Comparison of ENCODE assay signal across 9 mouse cellular contexts in genomic region chr1:33721020-33721419, GRCm38 (mm10). TPM values are rescaled to one million over a fixed set of nuclear protein-coding genes. Genes with fewer than 3 reads are reported as not detected.
DNase-seq lines count a peak whose midpoint lies in the region; ATAC-seq lines count a peak whose summit lies in the region.
"Had no signal": no experiment of that assay in that cellular context is flagged by ENCODE, and none has a peak within 500 bp of the region (broad histone marks: within the 10 kb centered on the region; RNA-seq: fewer than 3 reads in every experiment).

No protein-coding gene starts in this region.

- peaks cover 22% of the 10 kb centered on the region for H3K4me1 ChIP-seq in erythroblast, embryonic 14.5 days (ENCODE audit: control insufficient read depth)
- peaks cover 10% of the 10 kb centered on the region for H3K4me1 ChIP-seq in forebrain, embryonic 13.5 days
- H3K4me1 ChIP-seq in liver, embryonic 13.5 days (replicated peaks): peaks cover 16% of the 10 kb centered on the region

- peak overlapping the region; percentile 59 for H3K4me2 ChIP-seq in forebrain, embryonic 13.5 days
- H3K4me2 ChIP-seq in liver, embryonic 13.5 days: peak overlapping the region; percentile 79

- H3K4me3 ChIP-seq in erythroblast, embryonic 14.5 days (replicated peaks): peak overlapping the region; percentile 92
- H3K4me3 ChIP-seq in forebrain, embryonic 13.5 days: peak overlapping the region; percentile 72
- H3K4me3 ChIP-seq in liver, embryonic 13.5 days (replicated peaks): peak overlapping the region; percentile 80

- peaks cover 19% of the 10 kb centered on the region for H3K27me3 ChIP-seq in erythroblast, embryonic 14.5 days (ENCODE audit: control insufficient read depth)
- H3K27me3 ChIP-seq in forebrain, embryonic 13.5 days: no peaks in the 10 kb centered on the region
- no peaks in the 10 kb centered on the region for H3K27me3 ChIP-seq in liver, embryonic 13.5 days

- 68% methylated on average over 7 of the region's 7 CpGs for WGBS in forebrain, embryonic 13.5 days
- 79% methylated on average over 7 of the region's 7 CpGs for WGBS in liver, embryonic 13.5 days (ENCODE audit: insufficient replicate concordance)

- peak; percentile 12 for DNase-seq in A20 (ENCODE audit: low read depth, low spot score)
- no peak for DNase-seq in liver, embryonic 13.5 days
- no peak for DNase-seq in right cerebral cortex, adult 18-20 months
- DNase-seq in gastrocnemius, adult 18-20 months (ENCODE audit: low spot score): no peak
- DNase-seq: lung, postnatal 10 days had no signal

- ATAC-seq in erythroblast, adult 5-6 weeks (replicated peaks; ENCODE audit: low FRiP score, poor library complexity, severe bottlenecking): no peak
- ATAC-seq in forebrain, embryonic 13.5 days: no peak
- ATAC-seq in liver, embryonic 13.5 days (ENCODE audit: low read depth): no peak
- no peak for ATAC-seq in monocyte, adult 5-6 weeks (replicated peaks; ENCODE audit: insufficient number of reproducible peaks, low FRiP score, low TSS enrichment, poor library complexity, severe bottlenecking)

- H3K9ac ChIP-seq in forebrain, embryonic 13.5 days: peak overlapping the region; percentile 57
- H3K9ac ChIP-seq in liver, embryonic 13.5 days: no peak overlapping the region; the same call in 1 of the 2 replicates

- no peak overlapping the region for H3K27ac ChIP-seq in forebrain, embryonic 13.5 days
- no peak overlapping the region for H3K27ac ChIP-seq in liver, embryonic 13.5 days

- peaks cover 35% of the 10 kb centered on the region for H3K36me3 ChIP-seq in erythroblast, embryonic 14.5 days (ENCODE audit: control insufficient read depth)
- H3K36me3 ChIP-seq in forebrain, embryonic 13.5 days (ENCODE audit: poor library complexity, severe bottlenecking): peaks cover 38% of the 10 kb centered on the region
- peaks cover 34% of the 10 kb centered on the region for H3K36me3 ChIP-seq in liver, embryonic 13.5 days

- H3K9me3 ChIP-seq in erythroblast, embryonic 14.5 days (ENCODE audit: control insufficient read depth, low read length): no peaks in the 10 kb centered on the region
- no peaks in the 10 kb centered on the region for H3K9me3 ChIP-seq in forebrain, embryonic 13.5 days (replicated peaks)
- no peaks in the 10 kb centered on the region for H3K9me3 ChIP-seq in liver, embryonic 13.5 days (replicated peaks)

RNA-seq across cellular contexts. Expression of gene Rab23, which starts 1.3 kb away (rescaled TPM):
- polyA plus RNA-seq in erythroblast, embryonic 14.5 days (2012): 0.07 and 0.15 TPM in 2 replicates
- 0.63 and 1.2 TPM in 2 replicates for total RNA-seq in erythroblast, adult 5-6 weeks (2015; ENCODE audit: low replicate concordance)
- 5.5 TPM in 1 of 2 replicates, not detected in the other for total RNA-seq in erythroblast, adult 5-6 weeks (2017; ENCODE audit: low replicate concordance)
- polyA plus RNA-seq in forebrain, embryonic 13.5 days (2015; fragmentation: Nextera tagmentation; extraction: Ambion mirVana): 28.4 and 31.9 TPM in 2 replicates
- 4.8 and 5.6 TPM in 2 replicates for polyA plus RNA-seq in liver, embryonic 13.5 days (2015; fragmentation: Nextera tagmentation; extraction: Ambion mirVana)
- total RNA-seq in gastrocnemius, adult 18-20 months (2021): 1 to 10 TPM; 4.7 to 4.8 TPM
- 0.57 to 4.4 TPM (median 1.8 TPM) in 3 replicates for total RNA-seq in monocyte, adult 5-6 weeks (2017)

RNA-seq across cellular contexts. Expression of gene Bag2, which starts 36.6 kb away (rescaled TPM):
- polyA plus RNA-seq in erythroblast, embryonic 14.5 days (2012): 1.8 and 2.7 TPM in 2 replicates
- total RNA-seq in erythroblast, adult 5-6 weeks (2015; ENCODE audit: low replicate concordance): 10.8 and 17.6 TPM in 2 replicates
- 7.1 and 9.0 TPM in 2 replicates for total RNA-seq in erythroblast, adult 5-6 weeks (2017; ENCODE audit: low replicate concordance)
- polyA plus RNA-seq in forebrain, embryonic 13.5 days (2015; fragmentation: Nextera tagmentation; extraction: Ambion mirVana): 25.0 and 25.4 TPM in 2 replicates
- polyA plus RNA-seq in liver, embryonic 13.5 days (2015; fragmentation: Nextera tagmentation; extraction: Ambion mirVana): 63.2 and 72.5 TPM in 2 replicates
- 10 to 100 TPM; 16.4 to 17.3 TPM for total RNA-seq in gastrocnemius, adult 18-20 months (2021)
- total RNA-seq in monocyte, adult 5-6 weeks (2017): 0.64 to 1.7 TPM (median 1.4 TPM) in 3 replicates

RNA-seq across cellular contexts. Expression of gene Prim2, which starts 51.4 kb away (rescaled TPM):
- 0.91 and 1.5 TPM in 2 replicates for polyA plus RNA-seq in erythroblast, embryonic 14.5 days (2012)
- 22.3 and 26.5 TPM in 2 replicates for total RNA-seq in erythroblast, adult 5-6 weeks (2015; ENCODE audit: low replicate concordance)
- total RNA-seq in erythroblast, adult 5-6 weeks (2017; ENCODE audit: low replicate concordance): 37.0 and 42.5 TPM in 2 replicates
- 47.8 and 48.0 TPM in 2 replicates for polyA plus RNA-seq in forebrain, embryonic 13.5 days (2015; fragmentation: Nextera tagmentation; extraction: Ambion mirVana)
- polyA plus RNA-seq in liver, embryonic 13.5 days (2015; fragmentation: Nextera tagmentation; extraction: Ambion mirVana): 43.2 and 49.5 TPM in 2 replicates
- 1 to 10 TPM; 1.0 to 1.2 TPM for total RNA-seq in gastrocnemius, adult 18-20 months (2021)
- total RNA-seq in monocyte, adult 5-6 weeks (2017): 17.7 to 27.7 TPM (median 21.9 TPM) in 3 replicates
